Mouse (Mus musculus): Measurements from ENCODE around the gene Cers1.

- TF ChIP-seq CTCF (IDR thresholded peaks at IDR 0.05; ENCODE audit: low read depth, low read length): no peak
- no peak for TF ChIP-seq GATA1 (IDR thresholded peaks at IDR 0.05; ENCODE audit: borderline replicate concordance, low read length)
Observed at GRCm38 (mm10) chr8:70323716-70324115, 8.1 kb downstream of the Cers1 start.

Measured in G1E (cell line).